Mouse (Mus musculus): Measurements from ENCODE around the gene Rps19bp1.

The Rps19bp1 gene

DNA sequence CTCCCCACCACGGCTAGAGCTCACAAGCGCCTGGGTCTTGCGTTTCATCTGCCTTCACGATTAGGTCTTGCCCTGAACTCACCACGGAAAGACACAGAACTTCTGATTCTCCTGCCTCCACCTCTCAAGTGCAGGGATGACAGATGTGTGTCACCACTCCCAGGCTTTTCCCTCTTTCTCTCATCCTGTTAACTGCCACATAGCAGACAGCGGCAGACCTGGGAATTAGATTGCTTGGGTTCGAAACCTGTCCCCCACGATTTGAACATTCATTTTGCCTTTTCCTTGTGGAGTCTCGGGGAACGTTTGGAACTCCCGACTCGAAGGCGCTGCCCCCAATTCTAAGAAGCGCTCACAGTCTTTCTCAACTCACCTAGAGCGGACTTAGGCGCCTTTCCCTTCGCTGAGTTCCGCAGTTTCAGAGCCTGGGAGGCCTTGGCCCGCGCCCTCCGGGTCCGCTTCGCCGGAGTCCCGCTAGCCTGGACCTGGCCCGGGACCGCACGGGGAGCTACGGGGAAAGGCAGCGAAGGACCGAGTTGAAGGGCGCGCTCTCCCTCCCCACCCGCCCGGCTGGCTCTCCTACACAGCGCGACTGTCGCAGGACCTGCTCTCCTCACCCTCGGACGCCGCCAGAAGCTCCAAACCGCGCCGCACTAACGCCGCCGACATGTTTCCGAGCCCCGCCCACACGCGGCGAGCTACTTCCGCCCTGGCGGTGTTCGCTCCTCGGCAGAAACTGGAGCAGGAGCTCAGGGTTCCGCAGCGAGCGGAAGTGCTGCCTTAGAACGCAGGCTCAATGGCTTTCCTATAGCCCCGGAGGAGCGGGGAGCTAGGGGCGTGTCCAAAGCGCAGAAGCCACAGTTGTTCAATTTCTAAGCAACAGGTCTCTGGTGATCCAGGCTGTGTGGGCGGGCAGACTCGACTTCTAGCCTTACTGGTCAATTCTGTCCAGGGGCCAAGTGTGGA lies at the start of gene Rps19bp1:
Gene Rps19bp1, minus strand, starts transcription at position 706 of the 966 bp plus-strand sequence.
- DNase-seq (ENCODE audit: low read depth), result peak; percentile 97

DNA sequence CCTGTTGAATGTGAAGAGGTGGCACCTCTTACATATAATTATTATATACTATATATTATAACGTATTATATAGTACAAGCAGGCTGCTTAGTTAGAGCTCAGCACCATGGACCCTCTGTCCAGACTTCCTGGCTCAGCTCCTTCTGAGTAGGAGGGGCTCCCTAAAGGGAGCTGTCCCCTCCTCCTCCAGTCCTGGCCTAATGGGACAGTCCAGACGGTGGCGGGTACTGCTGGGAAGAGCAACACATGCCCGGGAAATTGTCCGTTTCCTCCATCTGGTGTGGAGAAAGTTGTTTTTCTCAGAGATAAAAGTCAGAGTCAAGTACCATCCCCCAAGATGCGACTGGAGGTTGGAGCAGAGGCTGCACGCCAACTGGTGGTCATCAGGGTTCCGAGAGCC lies 42.0 kb upstream of the Rps19bp1 start:
- no peak for DNase-seq (ENCODE audit: low read depth)

DNA sequence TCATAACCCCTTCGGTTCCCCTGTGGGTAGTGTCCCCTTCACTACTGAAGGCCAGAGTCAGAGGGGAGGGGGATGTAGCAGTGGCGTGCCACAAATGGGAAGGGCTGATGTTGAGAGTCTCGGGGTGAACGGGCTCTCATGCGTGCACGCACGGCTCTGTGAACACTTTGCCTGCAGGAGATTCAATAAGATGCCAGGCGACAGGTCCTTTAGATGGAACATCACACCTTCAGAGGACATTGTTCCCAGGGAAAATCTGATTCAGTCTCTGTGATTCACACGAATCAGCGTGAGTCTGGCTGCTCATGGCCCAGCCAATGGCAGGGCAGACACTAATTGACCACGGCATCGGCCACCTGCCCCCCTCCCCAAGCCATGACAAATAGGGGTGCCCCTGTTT lies 40.1 kb upstream of the Rps19bp1 start:
- DNase-seq (ENCODE audit: low read depth), result no peak

DNA sequence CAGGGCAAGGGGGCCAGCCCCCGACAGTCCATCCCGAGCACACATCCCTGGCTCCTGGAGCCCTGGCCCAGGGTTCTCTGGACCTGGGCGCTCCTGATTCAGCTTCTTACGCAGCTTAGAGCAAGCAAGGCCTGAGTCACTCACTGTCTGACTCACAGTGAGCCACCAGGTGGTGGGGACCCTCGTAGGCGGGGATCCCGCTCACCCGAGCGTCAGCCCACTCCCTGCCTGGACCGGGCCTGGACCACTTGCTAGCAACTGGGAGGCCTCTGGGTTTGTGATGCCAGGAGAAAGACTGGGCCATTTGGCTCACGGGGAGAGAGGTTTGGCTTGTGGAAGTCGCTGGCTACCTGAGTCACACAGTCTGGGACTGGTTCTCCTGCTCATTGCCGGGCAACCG lies 39.7 kb upstream of the Rps19bp1 start:
- no peak for DNase-seq (ENCODE audit: low read depth)

DNA sequence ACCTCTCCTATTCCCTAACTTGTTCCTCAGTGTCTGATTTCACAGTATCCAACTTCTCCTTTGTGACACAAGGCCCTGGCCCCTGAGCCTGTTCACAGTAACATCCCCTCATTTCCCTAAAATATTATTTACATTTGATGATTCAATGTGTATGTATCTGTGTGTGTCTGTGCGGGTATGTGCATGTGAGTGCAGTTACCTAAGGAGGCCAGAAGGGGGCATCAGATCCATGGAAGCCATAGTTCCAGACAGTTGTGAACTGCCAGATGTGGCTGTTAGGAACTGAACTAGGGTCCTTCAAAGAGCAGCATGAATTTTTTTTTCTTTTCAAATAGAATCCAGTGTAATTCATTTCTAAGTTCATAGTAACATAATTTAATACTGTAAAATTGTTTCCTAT lies 33.0 kb upstream of the Rps19bp1 start:
- peak; percentile 43 for DNase-seq (ENCODE audit: low read depth)

DNA sequence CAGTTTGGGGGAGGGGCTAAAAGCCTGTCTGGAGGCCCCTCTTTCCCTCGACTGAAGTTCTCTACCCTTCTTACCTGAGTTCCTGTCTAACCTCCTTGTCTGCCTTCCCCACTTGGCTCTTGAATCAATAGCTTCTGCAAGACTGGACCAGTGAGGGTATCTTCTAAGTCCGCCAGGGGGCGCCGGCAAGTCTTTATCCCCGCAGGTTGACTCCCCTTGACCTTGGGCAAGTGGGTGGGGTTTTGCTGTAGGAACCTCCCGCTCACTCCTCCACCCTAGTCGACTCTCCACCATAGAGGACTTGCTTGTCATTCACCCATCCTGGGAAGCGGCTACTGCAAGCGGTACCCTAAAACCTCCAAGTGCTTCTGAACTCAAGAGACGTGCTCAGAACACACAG lies 25.3 kb upstream of the Rps19bp1 start:
- DNase-seq (ENCODE audit: low read depth), result peak; percentile 91

DNA sequence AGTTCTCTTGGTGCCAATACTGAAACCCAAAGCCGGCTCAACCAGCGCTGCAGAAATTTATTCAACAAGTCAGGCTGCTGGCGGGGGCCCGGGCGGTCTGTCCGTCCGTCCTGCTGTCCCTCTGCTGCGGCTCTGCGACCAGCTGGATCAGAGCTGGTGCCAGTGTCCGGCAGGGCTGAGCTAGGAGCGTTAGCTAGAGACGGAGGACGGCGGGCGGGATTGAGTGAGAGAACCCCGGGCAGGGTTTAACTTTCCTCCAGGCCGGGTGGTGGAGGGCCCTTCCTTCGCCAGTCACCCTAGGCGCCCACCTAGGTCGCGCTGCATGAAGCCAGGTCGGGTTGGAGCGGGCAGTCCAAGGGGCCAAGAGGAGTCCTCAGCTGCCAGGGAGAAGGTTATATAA lies 23.9 kb upstream of the Rps19bp1 start:
- DNase-seq (ENCODE audit: low read depth), result no peak

DNA sequence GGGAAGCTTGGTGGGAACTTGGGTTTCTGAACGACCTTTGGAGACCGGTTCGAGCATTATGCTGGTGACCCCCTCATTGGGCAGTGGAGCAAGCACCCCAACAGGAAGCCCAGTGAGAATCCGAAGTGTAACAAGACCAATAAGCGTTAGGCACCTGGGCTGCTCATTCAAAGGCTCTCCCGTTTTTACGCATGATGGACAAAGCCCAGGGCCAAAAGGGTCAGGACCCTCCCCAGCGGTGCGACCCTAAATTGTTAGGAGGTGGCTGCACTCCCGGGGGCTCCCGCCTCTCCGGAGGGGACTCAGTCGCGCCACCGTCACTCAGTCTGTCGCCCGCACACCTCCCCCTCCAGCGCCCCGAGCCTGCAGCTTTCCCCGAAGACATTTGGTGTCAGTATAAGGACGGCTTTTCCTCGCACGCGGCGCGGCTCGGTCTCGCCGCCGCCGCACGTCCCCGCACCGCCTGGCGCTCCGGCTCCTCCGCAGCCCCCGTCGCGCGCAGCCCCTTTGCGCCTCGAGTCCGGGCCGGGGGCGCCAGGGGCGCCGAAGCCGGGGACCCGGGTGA lies 22.8 kb upstream of the Rps19bp1 start, which contains the start of gene Cacna1i:
Gene Cacna1i, plus strand, starts transcription at position 388 of the 565 bp plus-strand sequence.
- DNase-seq (ENCODE audit: low read depth), result no peak

DNA sequence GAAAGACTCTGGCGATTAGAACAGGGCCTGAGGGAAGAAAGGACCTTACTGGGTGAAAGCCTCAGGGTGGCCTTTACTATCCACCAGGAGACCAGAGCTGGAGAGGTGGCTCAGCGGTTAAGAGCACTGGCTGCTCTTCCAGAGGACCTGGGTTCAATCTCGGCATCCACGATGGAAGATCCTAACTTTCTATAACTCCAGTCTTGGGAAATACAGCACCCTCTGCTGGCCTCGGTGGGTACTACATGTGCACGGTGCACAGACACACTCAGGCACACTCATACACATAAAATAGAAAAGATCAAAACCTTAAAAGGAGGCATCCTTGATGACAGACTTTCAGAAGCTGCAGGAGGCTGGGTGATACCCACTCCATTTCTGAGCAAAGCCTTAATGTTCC lies 16.5 kb upstream of the Rps19bp1 start:
- DNase-seq (ENCODE audit: low read depth), result peak; percentile 78

DNA sequence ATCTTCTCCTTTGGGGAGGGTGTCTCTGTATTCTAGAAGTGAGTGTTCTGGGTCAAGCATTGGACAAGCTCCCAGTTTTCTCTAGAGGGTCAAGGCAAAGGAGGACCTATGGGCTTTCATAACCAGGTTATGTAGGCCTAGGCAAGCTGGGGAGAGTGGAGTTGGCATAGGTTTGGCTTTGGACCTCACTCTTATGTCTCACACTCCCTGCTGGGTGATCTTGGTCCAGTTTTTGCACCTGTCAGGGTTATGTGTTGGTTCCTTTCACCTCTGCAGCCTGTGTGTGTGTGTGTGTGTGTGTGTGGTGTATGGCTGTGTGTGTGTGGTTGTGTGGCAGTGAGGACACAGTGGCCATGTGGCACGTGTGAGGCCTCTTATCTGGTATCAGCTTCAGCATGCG lies 14.9 kb upstream of the Rps19bp1 start:
- DNase-seq (ENCODE audit: low read depth), result no peak

DNA sequence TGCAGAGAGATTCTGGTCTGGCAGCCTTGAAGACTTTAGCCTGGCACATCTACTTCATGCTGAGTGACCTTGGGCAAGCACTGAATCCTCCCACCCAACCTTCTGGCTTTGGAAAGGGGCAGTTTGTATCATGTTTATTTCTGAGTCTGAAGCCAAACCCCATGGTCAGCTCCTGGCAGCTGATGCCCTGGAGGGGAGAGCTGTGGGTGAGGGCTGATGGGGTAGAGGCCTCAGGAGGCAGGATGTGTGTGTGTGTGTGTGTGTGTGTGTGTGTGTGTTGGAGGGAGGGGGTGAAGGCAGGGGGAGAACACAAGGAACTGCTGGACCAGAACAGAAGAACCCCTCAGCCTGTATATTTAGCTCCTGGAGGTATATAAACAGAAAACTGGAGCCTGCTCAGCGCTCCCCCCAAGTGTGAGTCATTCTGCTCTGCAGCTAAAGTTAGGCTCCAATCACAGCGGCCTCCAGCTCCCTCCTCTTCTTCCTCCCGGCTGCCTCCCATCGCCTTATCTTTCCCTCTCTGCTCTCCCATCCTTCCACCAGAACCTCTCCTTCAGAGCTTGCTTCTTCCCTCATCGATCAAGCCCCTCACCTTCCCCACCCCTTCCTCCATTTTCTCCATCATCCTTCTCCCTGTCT lies 14.1 kb upstream of the Rps19bp1 start:
- no peak for DNase-seq (ENCODE audit: low read depth)

DNA sequence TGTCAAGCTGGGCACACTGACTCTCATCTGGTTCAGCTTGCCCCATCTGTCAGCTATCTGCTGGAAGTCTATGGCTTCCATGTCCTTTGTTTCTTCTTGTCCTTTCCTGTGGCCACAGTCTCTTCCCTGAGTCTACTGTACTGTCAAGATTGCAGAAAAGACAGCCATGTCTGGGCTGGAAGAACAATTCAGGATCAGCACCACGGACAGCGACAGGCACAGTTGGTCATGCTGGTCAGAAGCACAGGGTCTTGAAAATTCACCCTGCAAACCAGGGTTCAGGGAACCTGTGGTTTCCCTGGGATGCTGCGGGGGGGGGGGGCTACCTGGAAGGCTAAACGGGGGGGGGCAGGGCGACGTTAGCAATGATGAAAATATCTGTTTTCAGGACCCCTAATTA lies 13.5 kb upstream of the Rps19bp1 start:
- peak; percentile 74 for DNase-seq (ENCODE audit: low read depth)

DNA sequence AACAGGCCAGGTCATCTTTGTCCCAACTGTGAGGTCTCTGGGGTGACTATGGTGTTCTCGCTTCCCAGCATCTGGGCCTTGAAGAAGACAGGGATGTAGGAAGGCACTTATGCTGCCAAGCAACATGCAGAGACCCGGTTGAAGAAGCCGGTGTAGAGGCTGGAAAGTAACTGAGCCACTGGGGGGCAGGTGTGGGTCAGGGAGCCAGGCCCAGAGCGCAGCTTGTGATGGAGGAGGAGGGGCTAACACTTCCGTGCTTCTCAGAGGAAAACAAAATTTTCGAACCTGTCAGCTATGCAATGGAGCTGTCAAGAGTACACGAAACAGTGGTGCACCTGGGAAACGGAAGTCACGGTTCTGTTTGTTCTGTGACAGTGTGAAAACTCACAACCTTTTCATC lies 13.0 kb upstream of the Rps19bp1 start:
- peak; percentile 50 for DNase-seq (ENCODE audit: low read depth)

DNA sequence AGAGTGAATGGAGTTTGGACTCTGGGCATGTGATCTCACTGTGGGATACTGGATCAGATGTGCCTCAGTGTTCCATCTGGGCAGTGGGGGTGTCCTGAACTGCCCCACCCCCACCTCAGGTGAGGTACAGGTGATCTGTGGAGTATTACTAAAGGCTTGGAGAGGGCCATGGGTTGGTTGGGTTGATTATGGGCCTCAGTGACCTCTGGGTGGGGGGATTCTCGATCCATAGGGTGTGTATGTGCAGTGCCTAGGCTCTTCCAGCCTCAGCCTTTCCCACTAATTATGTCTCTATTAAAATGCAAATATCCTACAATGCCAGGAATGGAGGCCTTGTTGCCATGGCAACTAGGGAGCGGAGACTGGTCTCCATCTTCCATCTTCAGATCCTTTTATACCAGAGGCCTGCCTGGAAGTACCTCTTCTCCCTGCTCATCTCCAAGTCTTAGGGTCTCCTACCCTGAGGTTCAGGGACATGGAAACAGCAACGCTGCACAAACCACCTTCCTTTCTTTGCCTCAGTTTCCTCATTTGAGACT lies 7.8 kb upstream of the Rps19bp1 start:
- DNase-seq (ENCODE audit: low read depth), result no peak

DNA sequence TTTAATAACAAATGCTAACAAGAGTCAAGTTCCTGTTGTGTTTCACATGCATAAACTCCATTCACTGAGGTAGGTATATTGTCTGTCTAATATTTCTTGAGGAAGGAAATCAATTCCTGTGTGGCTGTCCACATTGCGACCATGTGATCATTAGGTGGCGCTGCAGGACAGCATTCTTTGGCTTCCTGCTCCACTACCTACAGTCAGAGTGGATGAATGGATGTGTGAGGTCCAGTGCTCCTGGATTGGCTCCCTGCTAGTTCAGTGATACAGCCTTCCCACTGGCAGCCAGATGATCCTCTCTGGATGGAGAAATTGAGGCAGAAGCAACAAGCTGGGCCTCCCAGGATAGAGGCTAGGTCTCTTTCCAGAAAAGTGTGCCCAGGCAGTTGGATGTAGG lies 2.2 kb upstream of the Rps19bp1 start:
- DNase-seq (ENCODE audit: low read depth), result peak; percentile 90

DNA sequence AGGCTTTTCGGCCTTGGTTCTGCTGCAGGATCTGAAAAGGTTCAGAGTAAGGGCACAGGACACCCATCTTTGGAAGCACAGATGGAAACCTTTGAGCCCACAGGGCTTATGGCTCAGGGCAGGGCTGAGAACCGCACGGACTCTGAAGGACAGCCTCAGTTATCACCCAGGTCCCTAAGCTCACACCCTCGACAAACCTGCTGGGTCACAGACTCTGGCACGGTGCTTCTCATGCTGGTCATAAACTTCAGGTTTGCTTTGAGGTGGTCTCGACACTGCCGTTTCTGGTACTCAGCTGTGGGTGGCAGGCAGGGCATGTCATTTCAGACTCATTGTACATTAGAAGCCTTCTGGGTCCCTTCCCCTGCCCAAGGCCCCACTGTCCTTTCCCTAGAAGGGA lies 3.0 kb downstream of the Rps19bp1 start:
- DNase-seq (ENCODE audit: low read depth), result no peak

DNA sequence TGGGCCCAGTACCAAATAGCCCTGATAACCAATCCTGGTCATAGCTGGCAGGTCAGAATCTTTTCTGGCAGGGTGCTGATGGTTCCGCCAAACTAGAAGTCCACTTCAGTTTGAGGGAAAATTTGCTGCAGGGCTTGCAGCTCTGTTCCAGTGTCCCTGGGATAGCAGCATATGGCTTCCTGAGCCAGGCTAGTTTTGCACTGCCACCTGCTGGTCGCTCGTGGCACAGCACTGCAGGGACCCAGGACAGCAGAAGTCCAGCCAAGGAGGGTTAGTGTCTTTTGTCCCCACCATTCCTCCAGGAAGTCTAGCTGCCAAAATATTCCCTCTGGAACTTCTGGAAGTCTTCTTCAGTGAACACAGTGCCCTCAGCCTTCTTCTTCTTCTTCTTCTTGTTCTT lies 3.4 kb downstream of the Rps19bp1 start:
- peak; percentile 88 for DNase-seq (ENCODE audit: low read depth)

DNA sequence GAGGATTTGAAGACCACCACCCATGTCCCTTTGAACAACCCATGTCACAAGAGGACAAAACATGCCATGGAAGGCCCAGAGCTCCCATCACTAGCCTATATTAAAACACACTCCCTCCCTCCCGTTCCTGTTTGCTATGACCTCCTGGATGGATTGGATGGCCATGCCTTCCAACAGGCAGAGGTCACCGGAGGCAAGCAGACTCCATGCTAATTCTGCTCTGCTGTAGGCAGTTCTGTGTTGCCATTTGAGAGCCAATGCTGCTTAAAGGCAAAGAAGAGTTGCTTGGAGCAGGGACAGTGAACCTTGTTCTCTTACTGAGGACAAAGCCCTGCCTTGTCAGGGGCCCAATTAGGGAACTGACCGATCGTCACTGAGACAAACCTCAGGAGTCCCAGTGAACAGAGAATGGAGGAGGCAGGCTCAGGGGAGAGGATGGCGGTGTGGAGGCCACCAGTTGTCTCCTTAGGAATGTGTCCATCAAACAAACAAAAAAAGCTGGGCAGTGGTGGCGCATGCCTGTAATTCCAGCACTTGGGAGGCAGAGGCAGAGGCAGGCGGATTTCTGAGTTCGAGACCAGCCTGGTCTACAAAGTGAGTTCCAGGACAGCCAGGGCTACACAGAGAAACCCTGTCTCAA lies 4.6 kb downstream of the Rps19bp1 start:
- DNase-seq (ENCODE audit: low read depth), result no peak

DNA sequence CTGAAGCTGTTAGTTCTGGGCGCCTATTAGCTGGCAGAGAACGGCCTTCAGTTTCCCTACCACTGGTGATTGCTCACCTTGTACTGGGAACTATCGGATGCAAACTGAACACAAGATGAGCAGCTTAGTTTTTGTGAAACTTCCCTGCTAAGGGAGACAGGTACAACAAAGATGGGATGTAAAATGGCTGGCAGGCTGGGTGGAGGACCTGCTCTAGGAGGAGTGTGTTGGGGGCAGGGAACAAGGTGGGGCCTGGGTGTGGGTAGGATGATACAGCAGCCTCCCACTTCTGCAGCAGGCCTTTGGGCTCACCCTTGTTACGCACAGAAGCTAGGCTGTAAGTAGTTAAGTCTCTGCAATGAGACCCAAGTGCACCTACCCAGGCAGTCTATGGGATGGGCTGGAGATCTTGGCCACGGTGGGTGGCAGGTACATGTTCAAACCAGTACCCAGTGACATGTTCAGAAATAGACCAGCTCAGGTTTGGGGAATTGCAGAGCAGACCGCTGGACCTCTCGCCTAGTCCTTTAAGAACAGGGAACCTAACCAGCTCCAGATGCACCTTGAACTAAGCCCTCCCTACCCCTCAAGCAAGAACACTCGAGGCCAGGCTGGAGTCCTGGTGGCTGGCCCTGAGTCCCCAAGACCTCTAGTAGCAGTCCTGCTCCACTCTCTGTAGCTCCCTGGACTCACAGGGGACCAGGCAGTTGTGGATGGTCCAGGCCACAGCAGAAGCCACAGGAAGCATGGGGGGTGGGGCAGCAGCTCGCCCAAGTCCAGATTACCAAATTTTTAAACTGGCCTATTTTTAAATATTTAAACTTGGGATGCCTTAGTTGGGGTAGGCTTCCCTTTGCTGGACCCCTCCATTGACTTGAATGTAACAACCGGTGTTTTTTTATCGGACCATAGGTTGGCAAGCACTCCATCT lies 5.6 kb downstream of the Rps19bp1 start:
- DNase-seq (ENCODE audit: low read depth), result peak; percentile 33

DNA sequence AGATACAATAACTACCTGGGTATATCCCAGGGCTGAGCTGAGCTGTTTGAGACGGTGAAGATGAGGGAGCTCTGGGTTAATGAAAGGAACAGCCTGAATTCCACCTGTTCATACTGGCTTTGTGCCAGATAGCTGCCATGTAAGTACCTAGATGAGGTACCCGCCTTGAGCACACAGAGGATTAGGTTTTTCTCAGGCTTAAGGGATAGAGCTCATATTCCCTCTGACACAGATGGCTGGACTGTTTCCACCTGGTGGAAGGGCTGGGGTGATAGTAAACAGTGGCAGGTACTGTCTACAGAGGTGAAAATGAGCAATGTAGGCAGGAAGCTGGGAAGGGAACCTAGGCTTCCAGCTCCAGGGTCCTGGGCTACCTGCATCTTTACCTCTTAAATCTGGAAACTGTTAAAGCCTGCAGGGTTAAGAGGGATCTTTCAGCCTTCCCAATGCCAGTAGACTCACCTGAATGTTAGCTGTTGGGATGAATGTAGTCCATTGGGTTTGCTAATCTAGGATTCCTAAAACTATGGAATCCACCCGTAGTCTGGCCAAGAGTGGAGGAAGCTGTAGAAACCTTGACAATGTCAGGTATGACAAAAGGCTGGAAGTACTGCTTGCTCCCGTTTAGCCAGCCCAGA lies 6.4 kb downstream of the Rps19bp1 start:
- peak; percentile 45 for DNase-seq (ENCODE audit: low read depth)
